Mouse (Mus musculus) ES-Bruce4 (cell line): ENCODE data around the gene Efcab11.

Experiments used
- CTCF ChIP-seq: IDR thresholded peaks from one replicate; pipeline ENCODE4 v1.8.1; 2011; ENCODE audit warnings: low read depth, low read length
- EP300 ChIP-seq: IDR thresholded peaks from 2 replicates; pipeline ENCODE4 v1.6.1; 2011; ENCODE audit warnings: low read depth, low read length; ENCODE audit not compliant: insufficient read depth
- POLR2A ChIP-seq: IDR thresholded peaks from one replicate; pipeline ENCODE4 v1.8.1; 2011; ENCODE audit warnings: low read length; ENCODE audit not compliant: insufficient read depth

GRCm38 (mm10) chr12:99685451-99686100 lies 198.7 kb downstream of the Efcab11 start:
- TF ChIP-seq POLR2A = no peak
- TF ChIP-seq CTCF = no peak
- no peak for TF ChIP-seq EP300
